Mouse (Mus musculus) adrenal gland, postnatal 10 days (tissue): Measurements from ENCODE around the gene Ccnb1. TPM values are rescaled to one million over a fixed set of nuclear protein-coding genes. Genes with fewer than 3 reads are reported as not detected.
"Not testable (repeated sequence)": the region's sequence is repeated elsewhere in the genome, so short reads cannot be mapped to it uniquely, and the experiment has no call there.

Experiments used
- DNase-seq: peaks from one replicate; pipeline ENCODE4 v3.0.0; 2021; ENCODE audit warnings: mixed read lengths
- total RNA-seq, 2 experiments: library from RNA; stranded (reverse); gene quantifications; 2 replicates each; pipeline ENCODE4 v1.2.3; 2021

Ccnb1 gene
- total RNA-seq, 2 experiments from 2014 or later = 25.6 to 35.0 TPM

DNA sequence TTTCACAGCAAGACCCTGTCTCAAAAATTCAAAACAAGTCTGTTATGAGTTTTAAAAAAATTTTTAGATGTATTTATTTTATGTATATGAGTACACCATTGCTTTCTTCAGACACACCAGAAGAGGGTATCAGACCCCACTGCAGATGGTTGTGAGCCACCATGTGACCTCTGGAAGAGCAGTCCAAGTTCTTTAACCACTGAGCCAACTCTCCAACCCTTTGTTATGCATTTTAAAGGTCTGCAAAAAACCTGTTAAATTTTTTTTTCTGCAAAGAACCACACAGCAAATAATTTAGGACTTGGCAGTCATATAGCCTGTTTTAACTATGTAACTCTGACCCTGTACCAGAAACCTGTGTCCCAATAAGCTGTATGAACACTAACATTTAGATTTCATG, 11.7 kb downstream of the Ccnb1 start:
- DNase-seq = no peak

DNA sequence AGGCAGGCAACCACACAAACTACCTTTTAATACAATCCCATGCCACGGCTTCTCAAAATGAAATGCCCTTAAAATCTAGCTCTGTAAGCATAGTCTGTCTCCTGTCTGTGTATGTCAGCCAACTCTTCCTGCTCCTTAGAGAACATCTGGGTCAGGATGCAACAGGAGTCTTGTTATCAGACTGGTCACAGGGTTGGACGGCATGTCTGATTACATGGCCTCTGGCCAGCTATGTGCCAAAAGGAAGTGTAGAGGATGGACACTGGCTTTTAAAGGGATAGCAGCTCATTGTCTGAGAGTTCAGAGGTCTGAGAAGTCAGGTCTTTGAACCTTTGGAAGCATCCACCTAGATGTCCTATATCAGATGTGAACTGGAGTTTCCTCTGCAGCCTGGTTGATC, 31.0 kb downstream of the Ccnb1 start:
- no peak for DNase-seq

DNA sequence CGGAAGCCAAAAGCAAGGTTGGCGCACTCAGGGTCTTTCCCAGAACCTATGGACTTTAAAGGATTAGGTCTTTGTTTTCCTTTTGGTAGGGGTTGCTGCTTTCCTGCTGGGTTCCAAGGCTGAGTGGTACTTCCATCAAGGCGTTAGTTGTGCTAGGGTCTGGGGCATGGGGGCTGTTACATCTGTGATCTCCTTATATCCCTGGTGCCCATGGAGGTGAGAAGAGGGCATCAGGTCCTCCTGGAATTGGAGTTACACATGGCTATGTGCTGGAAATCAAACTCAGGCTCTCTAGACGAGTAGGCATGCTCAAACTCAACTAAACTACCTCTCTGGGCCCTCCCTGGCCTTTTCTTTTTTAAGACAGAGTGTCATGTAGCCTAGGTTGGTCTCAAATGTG, 32.2 kb downstream of the Ccnb1 start:
- DNase-seq = no peak

DNA sequence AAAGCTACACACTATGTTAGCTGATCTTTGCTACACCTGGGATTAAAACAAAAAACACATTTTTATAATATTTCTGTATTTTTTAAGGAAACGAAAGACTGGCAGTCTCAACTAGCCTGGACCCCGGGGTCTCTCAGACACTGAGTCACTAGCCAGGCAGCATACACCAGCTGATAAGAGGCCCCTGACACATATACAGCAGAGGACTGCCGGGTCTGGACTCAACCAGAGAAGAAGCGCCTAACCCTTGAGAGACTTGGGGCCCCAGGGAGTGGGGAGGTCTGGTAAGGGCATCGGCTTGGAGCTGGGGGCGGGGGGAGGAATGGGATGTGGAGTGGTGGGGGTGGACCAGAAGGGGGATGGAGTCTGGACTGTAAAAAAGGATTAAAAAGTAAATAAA, 33.4 kb downstream of the Ccnb1 start:
- DNase-seq = no peak

DNA sequence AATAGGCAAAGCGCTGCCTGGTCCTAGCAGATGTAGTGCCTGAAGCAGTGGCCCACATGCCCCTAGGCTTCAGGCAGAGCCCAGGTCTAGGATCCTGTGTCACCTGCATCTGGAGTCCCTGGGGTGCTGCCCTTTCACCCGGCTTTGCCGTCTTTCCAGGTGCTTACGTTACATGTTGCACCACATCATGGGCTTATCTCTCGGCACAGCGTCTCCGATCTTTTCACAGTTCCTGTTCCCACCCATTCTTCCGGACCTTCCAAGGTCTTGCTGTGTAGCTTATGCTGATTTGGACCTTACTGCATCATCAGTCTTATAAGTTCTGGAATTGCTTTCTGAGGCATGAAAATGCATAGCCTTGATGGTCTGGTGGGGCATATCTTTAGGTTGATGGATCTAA, 33.8 kb downstream of the Ccnb1 start:
- no peak for DNase-seq

GRCm38 (mm10) chr13:100751402-100751801, 35.0 kb downstream of the Ccnb1 start:
- DNase-seq = no peak

DNA sequence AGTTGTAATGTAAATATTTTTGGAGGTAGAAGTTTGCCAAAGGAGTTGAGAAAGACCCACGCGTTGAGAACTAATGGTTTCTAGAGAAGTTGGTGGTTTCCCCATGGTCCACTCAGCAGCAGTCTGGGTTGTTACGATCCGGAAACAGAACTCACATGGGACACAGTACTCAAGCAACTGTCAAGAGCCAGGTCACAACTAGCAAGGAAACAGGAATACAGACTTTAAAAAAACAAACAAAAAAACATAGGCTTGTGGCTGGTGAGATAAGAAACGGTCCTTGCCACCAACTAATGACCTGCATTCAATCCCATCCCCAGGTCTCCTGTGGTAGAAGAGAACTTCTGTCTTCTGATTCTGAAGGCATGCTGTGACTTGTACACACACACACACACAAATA, 35.6 kb downstream of the Ccnb1 start:
- no peak for DNase-seq

- peak; percentile 45 for DNase-seq
These were observed 37.7 kb downstream of the Ccnb1 start for GRCm38 (mm10) chr13:100748638-100749037.

DNA sequence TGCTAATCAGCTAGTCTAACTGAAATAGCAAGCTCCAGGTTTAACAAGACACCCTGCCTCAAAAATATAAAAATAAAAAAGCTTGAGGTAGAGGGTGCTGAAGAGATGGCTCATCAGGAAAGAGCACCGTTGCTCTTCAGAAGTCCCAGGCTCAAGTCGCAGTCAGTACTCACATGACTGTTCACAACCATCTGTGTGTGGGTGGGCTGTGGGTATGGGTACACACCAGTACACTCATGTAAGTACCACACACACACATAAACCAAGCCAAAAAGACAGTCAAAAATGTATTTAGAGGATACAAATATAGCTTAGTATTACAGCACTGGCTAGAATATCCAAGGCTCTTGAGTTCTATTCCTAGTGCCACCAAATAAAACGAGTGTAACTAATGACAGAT, 40.3 kb downstream of the Ccnb1 start:
- DNase-seq = no peak

DNA sequence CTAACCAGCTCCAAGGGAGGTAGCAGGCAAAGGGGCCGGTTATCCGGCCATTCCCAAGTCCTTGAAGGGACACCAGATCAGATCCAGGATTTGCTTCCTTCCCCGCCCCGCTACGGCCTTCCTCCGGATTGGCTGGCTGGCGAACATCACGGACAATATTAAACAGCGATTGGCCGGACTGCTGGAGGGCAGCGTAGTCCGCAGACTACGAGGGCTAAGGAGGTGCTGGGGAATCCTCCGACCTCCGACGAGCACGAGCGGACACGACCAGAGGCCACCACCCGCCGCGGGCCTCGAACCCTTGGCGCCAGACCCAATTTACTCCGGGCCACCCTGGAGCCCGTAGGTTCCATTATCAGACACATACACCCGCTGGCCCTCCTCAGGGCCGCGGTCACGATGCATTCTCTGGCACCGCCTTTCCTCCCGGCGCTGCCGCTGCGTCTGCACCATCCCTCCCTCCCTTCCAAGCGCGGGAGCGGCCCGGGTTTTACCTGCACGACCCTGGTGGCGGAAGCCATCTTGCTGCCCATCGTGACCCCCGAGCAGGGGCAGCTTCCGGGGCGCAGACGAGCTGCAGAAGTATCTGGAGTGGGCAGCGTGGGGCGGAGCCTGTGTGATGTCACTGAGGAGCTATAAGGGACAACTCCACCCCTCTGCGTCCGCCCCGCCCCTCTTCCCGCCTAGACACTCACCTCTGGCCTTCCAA, 42.2 kb downstream of the Ccnb1 start, which contains the start of gene Mrps36:
Mrps36 (minus strand) TSS at position 624 of the 709 bp plus-strand sequence.
- DNase-seq = peak; percentile 96

DNA sequence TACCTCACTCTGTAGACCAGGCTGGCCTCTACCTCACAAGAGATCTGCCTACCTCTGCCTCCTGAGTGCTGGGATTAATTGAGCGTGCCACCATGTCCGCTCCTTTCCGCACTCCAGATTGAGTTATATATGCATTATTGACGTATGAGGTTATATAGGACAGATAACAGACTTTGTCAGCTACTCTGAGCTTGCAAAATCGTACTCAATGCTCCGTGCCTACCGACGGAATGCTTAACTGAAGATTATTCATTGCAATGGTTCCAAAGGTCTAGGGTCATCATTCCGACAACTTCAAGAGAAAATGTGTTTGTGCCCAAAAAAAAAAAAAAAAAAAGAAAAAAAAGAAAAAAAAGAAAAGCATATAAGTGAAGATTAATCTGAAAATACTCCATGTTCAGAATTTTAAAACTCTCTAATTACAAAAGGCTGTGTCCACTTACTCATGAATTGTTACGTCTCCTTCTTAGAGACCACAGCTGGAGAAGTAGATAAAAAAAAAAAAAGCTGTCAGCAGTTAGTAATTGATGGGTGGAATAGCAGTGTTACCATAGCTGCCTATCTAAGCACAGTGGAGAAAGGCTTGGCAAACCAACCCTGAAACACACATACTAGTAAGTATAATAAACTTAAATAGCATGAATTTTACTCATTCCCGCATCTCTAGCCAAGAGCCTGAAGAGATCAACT, 42.9 kb downstream of the Ccnb1 start:
- DNase-seq = no peak

GRCm38 (mm10) chr13:100742831-100743230, 43.5 kb downstream of the Ccnb1 start:
- no peak for DNase-seq

GRCm38 (mm10) chr13:100732756-100733155, 53.6 kb downstream of the Ccnb1 start:
- no peak for DNase-seq

- not testable (repeated sequence) for DNase-seq
These were observed 54.8 kb downstream of the Ccnb1 start for GRCm38 (mm10) chr13:100731462-100732046.

DNA sequence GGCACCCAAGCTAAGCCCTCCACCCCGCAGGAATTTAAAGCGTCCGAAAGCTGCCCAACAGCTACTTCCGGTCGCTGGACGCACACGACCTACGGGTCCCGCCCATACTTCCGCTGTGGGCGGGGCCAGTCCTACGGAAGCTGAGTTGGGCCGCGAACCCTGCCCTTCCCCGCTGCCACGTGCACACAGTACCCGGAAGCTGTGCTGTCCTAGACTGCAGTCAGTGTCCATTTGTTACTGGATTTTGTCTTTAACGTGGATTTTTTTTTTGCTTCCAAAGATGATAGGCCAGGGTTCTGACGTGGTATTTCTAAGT, 55.6 kb downstream of the Ccnb1 start, which contains the start of gene Cdk7:
Cdk7 (minus strand) TSS at position 79 of the 316 bp plus-strand sequence.
- peak; percentile 96 for DNase-seq

- no peak for DNase-seq
These were observed 56.1 kb downstream of the Ccnb1 start for GRCm38 (mm10) chr13:100730153-100730860.

Other genes with a start within 250 kb of the Ccnb1 start
- gene Ocln, start 233.9 kb downstream of the Ccnb1 start, total RNA-seq = 1 to 10 TPM; 8.0 to 8.3 TPM
- 1 to 10 TPM; 1.4 to 1.8 TPM for gene Marveld2, start 169.6 kb downstream of the Ccnb1 start, total RNA-seq
- 10 to 100 TPM; 75.2 to 80.4 TPM for gene Ak6, start 135.6 kb downstream of the Ccnb1 start, total RNA-seq
- 10 to 100 TPM; 20.4 to 21.4 TPM for gene Rad17, start 135.5 kb downstream of the Ccnb1 start, total RNA-seq
- 10 to 100 TPM; 15.4 to 19.5 TPM for gene Taf9, start 135.0 kb downstream of the Ccnb1 start, total RNA-seq
- 1 to 10 TPM; 3.9 to 4.3 TPM for gene Ccdc125, start 116.9 kb downstream of the Ccnb1 start, total RNA-seq
- gene Cdk7, start 55.6 kb downstream of the Ccnb1 start, total RNA-seq = 10 to 100 TPM; 42.2 to 42.3 TPM
- gene Mrps36, start 41.9 kb downstream of the Ccnb1 start, total RNA-seq = 100 to 1,000 TPM; 235 to 250 TPM
- gene Cenph, start 10.7 kb downstream of the Ccnb1 start, total RNA-seq = 1 to 10 TPM; 4.5 to 6.2 TPM
- 10 to 100 TPM; 47.4 to 47.5 TPM for gene Slc30a5, start 46.9 kb upstream of the Ccnb1 start, total RNA-seq